Mouse (Mus musculus) ES-E14 (cell line): Measurements from ENCODE around the gene Efna2.

Experiments used
- CHD2 ChIP-seq: IDR thresholded peaks from 2 replicates; pipeline ENCODE4 v1.6.1; 2014; ENCODE audit warnings: mild to moderate bottlenecking, low read depth, low read length, inconsistent platforms
- ZC3H11A ChIP-seq: IDR thresholded peaks from 2 replicates; pipeline ENCODE4 v1.6.1; 2012; ENCODE audit warnings: low read depth, mild to moderate bottlenecking, inconsistent platforms, low read length, borderline replicate concordance
- ZNF384 ChIP-seq: IDR thresholded peaks from 2 replicates; pipeline ENCODE4 v1.6.1; 2012; ENCODE audit warnings: low read depth, low read length, inconsistent platforms

GRCm38 (mm10) chr10:80204055-80204454 is 24.8 kb downstream of the Efna2 start:
- TF ChIP-seq ZNF384: peak; percentile 86
- no peak for TF ChIP-seq ZC3H11A
- no peak for TF ChIP-seq CHD2
